Mouse (Mus musculus): ENCODE data around the gene Zbtb42. TPM values are rescaled to one million over a fixed set of nuclear protein-coding genes. Genes with fewer than 3 reads are reported as not detected.

Gene Zbtb42
- polyA plus RNA-seq, 1 experiment: 5.1 TPM

GRCm38 (mm10) chr12:112673576-112674091, 5.0 kb upstream of the Zbtb42 start:
- peak overlapping the region; percentile 94 for H3K27ac ChIP-seq (ENCODE audit: control insufficient read depth, insufficient read depth, low read depth, low read length, poor library complexity)
- 3% methylated on average over 67 of the region's 68 CpGs for WGBS
- H3K4me1 ChIP-seq (ENCODE audit: control insufficient read depth, insufficient read depth, low read length): no peaks in the 10 kb centered on the region; the same call in 1 of the 2 replicates
- no peak for TF ChIP-seq CTCF (IDR thresholded peaks at IDR 0.05; ENCODE audit: control insufficient read depth, insufficient read depth, low read length)
- no peak; the same call in 1 of the 2 replicates for TF ChIP-seq POLR2A (IDR thresholded peaks at IDR 0.05; ENCODE audit: borderline replicate concordance, control insufficient read depth, low read depth, low read length)
- H3K4me3 ChIP-seq (replicated peaks; ENCODE audit: control insufficient read depth, low read depth, low read length): peak overlapping the region; percentile 75

GRCm38 (mm10) chr12:112674132-112675011, 4.3 kb upstream of the Zbtb42 start, which contains the start of gene Akt1:
TSS of gene Akt1 (minus strand) at chr12:112674884.
- Histone ChIP-seq H3K27ac (ENCODE audit: control insufficient read depth, insufficient read depth, low read depth, low read length, poor library complexity) (peak within 1 kb of the TSS; percentile 94), H3K4me1 (ENCODE audit: control insufficient read depth, insufficient read depth, low read length) (no peaks in the 10 kb centered on the region; the same call in 1 of the 2 replicates), H3K4me3 (replicated peaks; ENCODE audit: control insufficient read depth, low read depth, low read length) (peak within 1 kb of the TSS; percentile 75)
- WGBS: 8% methylated on average over 70 of the region's 70 CpGs
- TF ChIP-seq POLR2A (IDR thresholded peaks at IDR 0.05; ENCODE audit: borderline replicate concordance, control insufficient read depth, low read depth, low read length): peak; percentile 16; the same call in 1 of the 2 replicates
- TF ChIP-seq CTCF (IDR thresholded peaks at IDR 0.05; ENCODE audit: control insufficient read depth, insufficient read depth, low read length): no peak

- peak overlapping the region; percentile 94 for H3K27ac ChIP-seq (ENCODE audit: control insufficient read depth, insufficient read depth, low read depth, low read length, poor library complexity)
- 18% methylated on average over 18 of the region's 18 CpGs for WGBS
- peak overlapping the region; percentile 33 for H3K4me3 ChIP-seq (replicated peaks; ENCODE audit: control insufficient read depth, low read depth, low read length)
- H3K4me1 ChIP-seq (ENCODE audit: control insufficient read depth, insufficient read depth, low read length): no peaks in the 10 kb centered on the region; the same call in 1 of the 2 replicates
- TF ChIP-seq POLR2A (IDR thresholded peaks at IDR 0.05; ENCODE audit: borderline replicate concordance, control insufficient read depth, low read depth, low read length): no peak
- TF ChIP-seq CTCF (IDR thresholded peaks at IDR 0.05; ENCODE audit: control insufficient read depth, insufficient read depth, low read length): peak; percentile 92
Observed at GRCm38 (mm10) chr12:112675245-112676035, 3.2 kb upstream of the Zbtb42 start.

- no peak overlapping the region for H3K4me3 ChIP-seq (replicated peaks; ENCODE audit: control insufficient read depth, low read depth, low read length)
- WGBS: 48% methylated on average over 5 of the region's 5 CpGs
- no peak overlapping the region for H3K27ac ChIP-seq (ENCODE audit: control insufficient read depth, insufficient read depth, low read depth, low read length, poor library complexity)
- no peak for TF ChIP-seq POLR2A (IDR thresholded peaks at IDR 0.05; ENCODE audit: borderline replicate concordance, control insufficient read depth, low read depth, low read length)
- no peak for TF ChIP-seq CTCF (IDR thresholded peaks at IDR 0.05; ENCODE audit: control insufficient read depth, insufficient read depth, low read length)
- no peaks in the 10 kb centered on the region; the same call in 1 of the 2 replicates for H3K4me1 ChIP-seq (ENCODE audit: control insufficient read depth, insufficient read depth, low read length)
Observed at GRCm38 (mm10) chr12:112677076-112677475, 1.6 kb upstream of the Zbtb42 start.

GRCm38 (mm10) chr12:112677943-112678554, 579 bp upstream of the Zbtb42 start:
- peak overlapping the region; percentile 66; the same call in 1 of the 2 replicates for H3K27ac ChIP-seq (ENCODE audit: control insufficient read depth, insufficient read depth, low read depth, low read length, poor library complexity)
- TF ChIP-seq POLR2A (IDR thresholded peaks at IDR 0.05; ENCODE audit: borderline replicate concordance, control insufficient read depth, low read depth, low read length): no peak
- no peak for TF ChIP-seq CTCF (IDR thresholded peaks at IDR 0.05; ENCODE audit: control insufficient read depth, insufficient read depth, low read length)
- H3K4me3 ChIP-seq (replicated peaks; ENCODE audit: control insufficient read depth, low read depth, low read length): peak overlapping the region; percentile 62
- 42% methylated on average over 19 of the region's 19 CpGs for WGBS
- no peaks in the 10 kb centered on the region; the same call in 1 of the 2 replicates for H3K4me1 ChIP-seq (ENCODE audit: control insufficient read depth, insufficient read depth, low read length)

- Histone ChIP-seq H3K4me1 (ENCODE audit: control insufficient read depth, insufficient read depth, low read length) (no peaks in the 10 kb centered on the region; the same call in 1 of the 2 replicates), H3K4me3 (replicated peaks; ENCODE audit: control insufficient read depth, low read depth, low read length) (peak overlapping the region; percentile 62), H3K27ac (ENCODE audit: control insufficient read depth, insufficient read depth, low read depth, low read length, poor library complexity) (peak overlapping the region; percentile 66)
- TF ChIP-seq CTCF (IDR thresholded peaks at IDR 0.05; ENCODE audit: control insufficient read depth, insufficient read depth, low read length) (no peak), POLR2A (IDR thresholded peaks at IDR 0.05; ENCODE audit: borderline replicate concordance, control insufficient read depth, low read depth, low read length) (no peak)
- 8% methylated on average over 71 of the region's 87 CpGs for WGBS
Observed at GRCm38 (mm10) chr12:112679027-112679996, 684 bp downstream of the Zbtb42 start.

- H3K4me3 ChIP-seq (replicated peaks; ENCODE audit: control insufficient read depth, low read depth, low read length): no peak overlapping the region
- no peak overlapping the region for H3K27ac ChIP-seq (ENCODE audit: control insufficient read depth, insufficient read depth, low read depth, low read length, poor library complexity)
- peaks cover 4% of the 10 kb centered on the region; the same call in 1 of the 2 replicates for H3K4me1 ChIP-seq (ENCODE audit: control insufficient read depth, insufficient read depth, low read length)
- no peak for TF ChIP-seq POLR2A (IDR thresholded peaks at IDR 0.05; ENCODE audit: borderline replicate concordance, control insufficient read depth, low read depth, low read length)
- no peak for TF ChIP-seq CTCF (IDR thresholded peaks at IDR 0.05; ENCODE audit: control insufficient read depth, insufficient read depth, low read length)
- 76% methylated on average over 7 of the region's 7 CpGs for WGBS
Observed at GRCm38 (mm10) chr12:112683351-112683750, 4.7 kb downstream of the Zbtb42 start.

Data from bone marrow, adult 2 months (tissue).